Mouse (Mus musculus): ENCODE measurements around the gene Spata48. TPM values are rescaled to one million over a fixed set of nuclear protein-coding genes. Genes with fewer than 3 reads are reported as not detected.

Spata48 gene
- 0.11 and 0.12 TPM in 2 replicates for polyA plus RNA-seq (2012; rRNA removed)

DNA sequence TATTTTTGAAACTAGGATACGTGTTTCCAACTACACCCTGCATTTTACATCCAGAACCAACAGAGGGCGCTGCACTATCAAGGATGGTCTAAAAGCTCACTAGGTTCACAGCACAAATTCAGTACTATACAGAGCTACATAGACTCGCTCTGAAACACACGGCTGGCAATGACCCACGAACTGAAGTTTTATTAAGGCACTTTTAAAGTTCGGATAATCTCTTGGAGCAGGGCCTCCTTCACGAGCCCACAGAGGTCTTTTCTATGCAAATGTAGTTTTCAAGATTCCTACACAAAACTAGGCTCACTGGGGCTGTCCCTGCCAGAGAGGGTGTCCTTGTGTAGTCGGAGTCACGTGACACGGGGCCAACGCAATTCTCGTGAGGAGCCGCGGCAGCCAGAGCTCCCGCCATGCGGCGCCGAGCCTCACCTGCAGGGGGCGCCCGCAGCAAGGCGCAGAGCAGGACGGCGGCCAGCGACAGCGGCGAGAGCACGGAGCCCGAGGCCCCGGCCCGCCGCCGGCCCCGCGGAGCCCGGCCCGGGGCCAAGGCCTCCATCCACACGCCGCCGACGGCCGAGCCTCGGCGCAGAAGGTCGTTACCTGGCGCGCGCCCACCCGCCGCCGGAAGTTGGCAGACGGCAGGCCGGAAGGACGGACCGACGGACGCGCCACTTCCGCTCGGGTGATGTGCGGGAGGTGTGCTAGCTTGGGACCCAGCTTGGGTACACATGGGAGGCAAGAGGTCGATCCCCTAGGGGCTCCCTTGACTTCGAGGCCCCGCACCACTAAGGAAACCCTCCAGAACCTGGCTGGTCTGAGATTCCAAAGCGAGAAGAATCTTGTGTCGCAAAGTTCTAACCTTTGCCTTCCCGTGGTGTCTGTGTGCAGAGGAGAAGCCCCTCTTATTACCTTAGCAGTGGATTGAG is at the start of gene Spata48, which contains the start of gene Zpbp:
Gene Spata48 (plus strand): TSS at position 460 of the 926 bp plus-strand sequence.
Gene Zpbp (minus strand): TSS at position 774 of the 926 bp plus-strand sequence.

Other genes with a start within 250 kb of the Spata48 start
- 0.07 TPM in 2 replicates for gene Zpbp, start 314 bp downstream of the Spata48 start, polyA plus RNA-seq (2012; rRNA removed)
- not detected in 2 replicates for gene 4930512M02Rik, start 165.7 kb downstream of the Spata48 start, polyA plus RNA-seq (2012; rRNA removed)
- gene Ikzf1, start 222.9 kb downstream of the Spata48 start, polyA plus RNA-seq (2012; rRNA removed) = 56.5 and 69.8 TPM in 2 replicates

Data from liver, embryonic 14 days (tissue).